Mouse (Mus musculus) bone marrow macrophage, adult 2 months (primary cell): ENCODE measurements around the gene Ksr1.

Source experiments
- CTCF ChIP-seq: IDR thresholded peaks from 2 replicates; pipeline ENCODE4 v1.5.1; 2012; ENCODE audit warnings: low read depth, mild to moderate bottlenecking, low read length, moderate library complexity
- POLR2A ChIP-seq: IDR thresholded peaks from 2 replicates; pipeline ENCODE4 v1.6.1; 2012; ENCODE audit warnings: mild to moderate bottlenecking, low read depth, low read length, borderline replicate concordance

DNA sequence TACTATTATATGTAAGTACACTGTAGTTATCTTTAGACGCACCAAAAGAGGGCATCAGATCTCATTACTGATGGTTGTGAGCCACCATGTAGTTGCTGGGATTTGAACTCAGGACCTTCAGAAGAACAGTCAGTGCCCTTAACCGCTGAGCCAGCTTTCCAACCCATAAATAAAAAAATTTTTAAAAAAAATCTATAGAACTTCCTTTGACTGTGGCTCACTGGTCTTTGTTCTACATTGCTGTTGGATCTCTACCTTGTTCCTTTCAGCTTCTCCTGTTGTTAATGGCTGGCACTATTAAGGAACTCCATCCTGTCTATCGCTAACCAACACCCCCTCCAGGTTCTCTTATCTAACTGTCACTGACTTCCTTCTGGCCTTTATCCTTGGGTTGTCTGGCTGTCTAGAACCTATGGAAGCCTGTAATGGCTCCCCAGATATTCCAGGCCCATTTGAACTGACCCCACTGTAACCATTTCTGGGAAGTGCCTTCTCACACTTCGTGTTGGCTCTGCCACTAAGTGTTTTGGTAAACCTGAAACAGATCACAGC lies 166.0 kb downstream of the Ksr1 start:
- TF ChIP-seq CTCF (no peak), POLR2A (no peak)
